Mouse (Mus musculus) ES-Bruce4 (cell line): ENCODE results near the gene Rin3. TPM values are rescaled to one million over a fixed set of nuclear protein-coding genes. Genes with fewer than 3 reads are reported as not detected.

Experiments used
- H3K27ac ChIP-seq: 2 replicates; pipeline ENCODE4 v1.5.1; 2012; ENCODE audit warnings: low read length, inconsistent platforms; ENCODE audit not compliant: insufficient read depth
- H3K27me3 ChIP-seq: 2 replicates; pipeline ENCODE4 v1.6.1; 2012; ENCODE audit warnings: mild to moderate bottlenecking, low read length, inconsistent platforms; ENCODE audit not compliant: control insufficient read depth, poor library complexity, insufficient read depth, severe bottlenecking
- H3K36me3 ChIP-seq: 2 replicates; pipeline ENCODE4 v1.6.1; 2012; ENCODE audit warnings: inconsistent platforms, mild to moderate bottlenecking, low read length, moderate library complexity; ENCODE audit not compliant: control insufficient read depth, poor library complexity, insufficient read depth, severe bottlenecking
- H3K4me1 ChIP-seq: one replicate; pipeline ENCODE4 v1.8.1; 2011; ENCODE audit warnings: low read length; ENCODE audit not compliant: control insufficient read depth, insufficient read depth
- H3K4me3 ChIP-seq: 2 replicates; pipeline ENCODE4 v1.5.1; 2011; ENCODE audit warnings: low read depth, mild to moderate bottlenecking, low read length
- H3K9ac ChIP-seq: 2 replicates; pipeline ENCODE4 v1.6.1; 2012; ENCODE audit warnings: low read depth, mild to moderate bottlenecking, inconsistent platforms; ENCODE audit not compliant: poor library complexity, severe bottlenecking
- H3K9me3 ChIP-seq: replicated peaks from 2 replicates; pipeline ENCODE4 v1.6.1; 2012; ENCODE audit warnings: mild to moderate bottlenecking, low read length, inconsistent platforms; ENCODE audit not compliant: control insufficient read depth, poor library complexity, insufficient read depth, severe bottlenecking
- CTCF ChIP-seq: IDR thresholded peaks from one replicate; pipeline ENCODE4 v1.8.1; 2011; ENCODE audit warnings: low read depth, low read length
- EP300 ChIP-seq: IDR thresholded peaks from 2 replicates; pipeline ENCODE4 v1.6.1; 2011; ENCODE audit warnings: low read depth, low read length; ENCODE audit not compliant: insufficient read depth
- POLR2A ChIP-seq: IDR thresholded peaks from one replicate; pipeline ENCODE4 v1.8.1; 2011; ENCODE audit warnings: low read length; ENCODE audit not compliant: insufficient read depth
- polyA plus RNA-seq: library from polyadenylated mRNA; stranded (reverse); fragments of >200 nt; gene quantifications from 2 replicates; pipeline ENCODE4 v1.2.4, GENCODE M21; 2011; ENCODE audit warnings: low read depth; ENCODE audit not compliant: missing spikeins, insufficient read depth, insufficient read length

Gene Rin3
- polyA plus RNA-seq, 1 experiment, result 8.7 TPM

DNA sequence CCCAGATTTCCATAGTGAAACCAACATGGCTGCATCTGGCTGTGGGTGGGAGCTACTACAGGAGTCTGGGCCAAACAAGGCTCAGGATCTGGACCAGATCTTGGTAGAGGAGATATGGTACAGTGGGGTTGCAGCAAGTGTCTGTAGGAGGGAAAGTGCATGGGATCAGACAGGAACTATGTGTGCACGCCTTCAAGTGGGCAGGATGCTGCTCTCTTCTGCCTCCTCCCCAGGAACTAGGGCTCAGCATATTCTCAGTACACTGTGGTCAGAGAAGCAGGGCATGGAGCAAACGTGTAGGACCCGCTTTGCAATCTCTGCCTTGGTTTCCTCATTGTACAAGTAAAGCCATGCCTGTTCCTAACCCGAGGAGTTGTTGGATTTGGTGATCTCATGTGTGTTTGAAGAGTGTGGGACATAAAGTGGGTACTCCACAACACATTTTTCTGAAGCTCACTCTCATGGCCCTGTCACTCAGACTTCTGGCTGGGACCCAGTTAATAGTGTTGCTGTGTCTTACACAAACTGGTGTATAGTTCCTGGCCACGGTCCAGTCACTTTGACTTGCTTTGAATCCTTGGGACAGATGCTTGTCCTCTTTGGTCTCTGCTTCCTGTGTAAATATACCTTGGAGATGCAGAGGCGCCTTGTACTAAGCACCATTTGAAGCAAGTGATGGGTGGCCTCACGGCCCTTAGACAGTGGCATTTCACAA, 9.8 kb downstream of the Rin3 start:
- TF ChIP-seq EP300 (no peak), CTCF (no peak), POLR2A (no peak)
- no peaks in the 10 kb centered on the region for H3K27me3 ChIP-seq
- no peaks in the 10 kb centered on the region for H3K36me3 ChIP-seq
- H3K9me3 ChIP-seq, result no peaks in the 10 kb centered on the region
- no peak overlapping the region for H3K9ac ChIP-seq
- no peaks in the 10 kb centered on the region for H3K4me1 ChIP-seq
- H3K4me3 ChIP-seq, result no peak overlapping the region
- H3K27ac ChIP-seq, result no peak overlapping the region

DNA sequence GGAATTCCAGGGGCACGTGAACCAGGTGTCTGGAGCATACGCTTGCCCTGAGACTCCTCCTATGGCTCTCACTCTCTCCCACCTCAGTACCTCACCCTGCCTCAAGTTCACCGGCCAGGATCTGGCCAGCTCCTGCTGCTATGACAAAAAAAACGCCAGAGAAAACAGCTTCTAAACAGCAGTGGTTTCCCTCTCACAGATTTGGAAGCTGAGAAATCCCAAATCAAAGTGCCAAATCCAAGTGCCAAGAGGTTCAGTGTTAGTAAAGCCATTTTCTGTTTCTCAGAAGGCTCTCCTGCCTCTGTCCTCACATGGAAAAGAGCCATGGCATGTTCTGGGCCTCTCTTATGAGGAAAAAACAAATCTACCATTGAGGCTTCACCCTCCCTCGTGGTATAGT, 11.8 kb downstream of the Rin3 start:
- H3K4me1 ChIP-seq, result no peaks in the 10 kb centered on the region
- TF ChIP-seq EP300 (no peak), POLR2A (no peak), CTCF (no peak)
- H3K9ac ChIP-seq, result no peak overlapping the region
- H3K27me3 ChIP-seq, result no peaks in the 10 kb centered on the region
- H3K27ac ChIP-seq, result no peak overlapping the region
- H3K4me3 ChIP-seq, result no peak overlapping the region
- H3K9me3 ChIP-seq, result no peaks in the 10 kb centered on the region
- no peaks in the 10 kb centered on the region for H3K36me3 ChIP-seq

DNA sequence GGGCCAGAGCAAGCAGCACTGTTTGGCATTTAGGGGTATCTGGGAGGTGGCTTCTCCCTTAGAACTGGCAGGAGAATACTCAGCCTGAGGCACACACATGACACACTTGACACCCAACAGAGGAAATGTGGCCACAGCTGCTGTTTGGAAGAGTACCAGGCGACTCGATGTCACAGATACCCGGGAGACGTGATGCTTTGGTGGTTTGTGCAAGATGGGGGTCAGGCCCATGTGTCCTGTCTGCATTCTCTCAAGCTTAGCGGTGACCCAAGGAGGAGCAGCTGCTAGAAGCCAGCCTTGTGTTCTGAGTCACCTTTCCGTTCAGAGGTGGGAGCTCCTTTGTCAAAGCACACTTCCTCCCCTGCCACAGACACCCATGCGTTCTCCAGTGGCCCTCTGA, 12.4 kb downstream of the Rin3 start:
- H3K27ac ChIP-seq, result no peak overlapping the region
- no peaks in the 10 kb centered on the region for H3K27me3 ChIP-seq
- no peaks in the 10 kb centered on the region for H3K9me3 ChIP-seq
- H3K9ac ChIP-seq, result no peak overlapping the region
- H3K4me3 ChIP-seq, result no peak overlapping the region
- no peaks in the 10 kb centered on the region for H3K36me3 ChIP-seq
- no peak for TF ChIP-seq POLR2A
- no peak for TF ChIP-seq CTCF
- H3K4me1 ChIP-seq, result no peaks in the 10 kb centered on the region

DNA sequence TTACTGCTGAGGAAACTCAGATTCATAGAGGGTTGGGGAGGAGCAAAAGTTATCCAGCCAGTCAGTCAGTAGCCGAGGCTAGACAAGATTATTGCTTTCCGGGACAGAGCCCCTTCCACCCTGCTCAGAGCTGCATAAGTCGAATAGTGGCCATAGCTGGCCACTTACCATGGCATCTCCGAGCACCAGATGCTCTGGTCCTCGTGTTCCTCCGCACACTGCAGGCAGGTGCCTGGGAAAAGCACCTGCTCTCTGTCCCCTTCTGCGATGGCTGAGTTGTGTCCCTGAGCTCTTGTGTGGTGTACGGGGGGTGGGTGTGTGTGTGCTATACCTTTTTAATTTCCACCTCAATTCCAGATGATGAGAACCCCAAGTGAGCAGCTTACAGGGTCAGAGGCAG, 12.8 kb downstream of the Rin3 start:
- Histone ChIP-seq H3K9ac (no peak overlapping the region), H3K9me3 (no peaks in the 10 kb centered on the region), H3K4me1 (no peaks in the 10 kb centered on the region), H3K4me3 (no peak overlapping the region), H3K27ac (no peak overlapping the region), H3K27me3 (no peaks in the 10 kb centered on the region), H3K36me3 (no peaks in the 10 kb centered on the region)
- TF ChIP-seq CTCF, result no peak
- TF ChIP-seq EP300, result no peak
- no peak for TF ChIP-seq POLR2A

DNA sequence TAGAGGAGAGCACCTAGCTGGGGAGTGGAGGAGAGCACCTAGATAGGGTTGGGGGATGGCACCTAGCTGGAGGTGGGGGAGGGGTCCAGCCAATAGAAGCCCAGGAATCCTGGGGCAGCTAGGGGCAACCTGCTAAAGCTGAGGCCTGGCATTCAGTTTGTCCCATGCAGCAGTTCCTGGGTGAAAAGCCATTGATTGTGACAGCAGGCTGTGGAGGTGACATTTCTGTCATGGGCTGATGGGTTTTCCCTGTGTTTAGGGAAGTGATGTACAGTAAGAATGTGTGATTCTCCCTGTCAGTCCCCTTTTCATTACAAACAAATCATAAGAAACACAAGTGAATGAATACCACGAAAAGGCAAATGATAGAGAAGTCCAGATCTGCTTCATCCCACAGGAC, 13.5 kb downstream of the Rin3 start:
- no peak for TF ChIP-seq EP300
- TF ChIP-seq CTCF, result no peak
- TF ChIP-seq POLR2A, result no peak
- Histone ChIP-seq H3K27me3 (no peaks in the 10 kb centered on the region), H3K4me1 (no peaks in the 10 kb centered on the region)

DNA sequence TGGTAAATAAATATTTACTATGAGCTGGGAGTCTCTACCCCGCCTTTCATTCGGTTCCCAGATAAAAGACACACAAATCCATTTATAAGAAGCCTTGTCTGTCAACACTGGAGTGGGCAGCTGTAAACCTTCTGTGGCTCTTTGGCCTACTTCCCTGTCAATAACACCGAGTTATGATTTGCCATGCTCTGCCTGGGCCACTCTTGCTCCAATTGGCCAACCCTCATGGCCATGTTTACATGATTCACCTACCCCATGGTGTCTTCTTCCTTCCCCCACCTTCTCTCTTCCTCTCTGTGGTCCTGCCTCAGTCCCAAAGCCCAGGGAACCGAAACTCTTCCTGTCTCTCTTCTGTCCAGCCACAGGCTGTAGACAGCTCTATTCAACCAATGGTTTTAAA, 14.1 kb downstream of the Rin3 start:
- H3K36me3 ChIP-seq, result no peaks in the 10 kb centered on the region
- no peaks in the 10 kb centered on the region for H3K27me3 ChIP-seq
- H3K4me1 ChIP-seq, result no peaks in the 10 kb centered on the region
- H3K9me3 ChIP-seq, result no peaks in the 10 kb centered on the region
- H3K27ac ChIP-seq, result no peak overlapping the region
- no peak for TF ChIP-seq EP300
- TF ChIP-seq POLR2A, result no peak
- TF ChIP-seq CTCF, result no peak
- H3K4me3 ChIP-seq, result no peak overlapping the region
- H3K9ac ChIP-seq, result no peak overlapping the region

More for the DNA sequence above, 13.5 kb downstream of the Rin3 start:
- Histone ChIP-seq H3K27ac (no peak overlapping the region), H3K9ac (no peak overlapping the region), H3K9me3 (no peaks in the 10 kb centered on the region), H3K36me3 (no peaks in the 10 kb centered on the region), H3K4me3 (no peak overlapping the region)
